Mouse (Mus musculus) heart, postnatal 0 days (tissue): ENCODE data around the gene Slfn5. TPM values are rescaled to one million over a fixed set of nuclear protein-coding genes. Genes with fewer than 3 reads are reported as not detected.
"Not testable (repeated sequence)": the region's sequence is repeated elsewhere in the genome, so short reads cannot be mapped to it uniquely, and the experiment has no call there.

ENCODE experiments used
- ATAC-seq: fragments of 200-750 bp; cut with Nextera tagmentation; 2 replicates; pipeline ENCODE4 v1.8.0; 2017; ENCODE audit warnings: low read depth, moderate number of reproducible peaks, moderate library complexity; ENCODE audit not compliant: insufficient read depth
- DNase-seq: peaks from one replicate; pipeline ENCODE4 v3.0.0-alpha.2; 2016; ENCODE audit warnings: low spot score
- H3K27ac ChIP-seq: fragments of 300-500 bp; sonication (generic); 2 replicates; pipeline ENCODE4 v1.5.1; 2014; ENCODE audit warnings: low read depth, mild to moderate bottlenecking
- H3K27me3 ChIP-seq: fragments of 300-500 bp; sonication (generic); 2 replicates; pipeline ENCODE4 v1.6.1; 2014; ENCODE audit warnings: low read length, mixed read lengths; ENCODE audit not compliant: control insufficient read depth, insufficient read depth
- H3K36me3 ChIP-seq: fragments of 300-500 bp; sonication (generic); replicated peaks from 2 replicates; pipeline ENCODE4 v1.6.1; 2014; ENCODE audit warnings: low read length, mixed read lengths; ENCODE audit not compliant: control insufficient read depth, insufficient read depth
- H3K4me1 ChIP-seq: fragments of 300-500 bp; sonication (generic); 2 replicates; pipeline ENCODE4 v1.6.1; 2014; ENCODE audit warnings: antibody characterized with exemption; ENCODE audit not compliant: control insufficient read depth, insufficient read depth
- H3K4me2 ChIP-seq: fragments of 300-500 bp; sonication (generic); 2 replicates; pipeline ENCODE4 v1.6.1; 2014; ENCODE audit warnings: low read depth, mild to moderate bottlenecking, low read length, moderate library complexity
- H3K4me3 ChIP-seq: fragments of 300-500 bp; sonication (generic); 2 replicates; pipeline ENCODE4 v1.5.1; 2014; ENCODE audit warnings: low read depth, low read length
- H3K9ac ChIP-seq: fragments of 300-500 bp; sonication (generic); replicated peaks from 2 replicates; pipeline ENCODE4 v1.6.1; 2014; ENCODE audit warnings: low read depth, low read length, mixed read lengths
- H3K9me3 ChIP-seq: fragments of 300-500 bp; sonication (generic); replicated peaks from 2 replicates; pipeline ENCODE4 v1.6.1; 2016; ENCODE audit warnings: low read length; ENCODE audit not compliant: control insufficient read depth
- CTCF ChIP-seq: IDR thresholded peaks from 2 replicates; pipeline ENCODE4 v1.5.1; 2016; ENCODE audit warnings: antibody characterized with exemption, control low read depth, low read depth
- EP300 ChIP-seq: IDR thresholded peaks from 2 replicates; pipeline ENCODE4 v1.6.1; 2016; ENCODE audit warnings: antibody characterized with exemption, low read depth
- WGBS: fragments of 180-500 bp; shearing (Covaris S2); extraction: QIAGEN DNeasy Blood & Tissue Kit; methylation state at CpG from one replicate; pipeline ENCODE4 v1.1.7; 2014; 5-methylcytosine and 5-hydroxymethylcytosine counted together
- polyA plus RNA-seq: library from polyadenylated mRNA; unstranded; fragments of >200 nt; fragmentation: Nextera tagmentation; extraction: Ambion mirVana; gene quantifications from 2 replicates; pipeline ENCODE4 v1.2.1, GENCODE M21; 2015
- total RNA-seq: library from RNA; depleted of rRNA; stranded (reverse); fragments of >200 nt; gene quantifications from 2 replicates; pipeline ENCODE4 v1.2.3, GENCODE M21; 2014; ENCODE audit warnings: low replicate concordance

Slfn5 gene
- total and polyA plus RNA-seq, 2 experiments from 2014 or later = 18.7 to 29.0 TPM

DNA sequence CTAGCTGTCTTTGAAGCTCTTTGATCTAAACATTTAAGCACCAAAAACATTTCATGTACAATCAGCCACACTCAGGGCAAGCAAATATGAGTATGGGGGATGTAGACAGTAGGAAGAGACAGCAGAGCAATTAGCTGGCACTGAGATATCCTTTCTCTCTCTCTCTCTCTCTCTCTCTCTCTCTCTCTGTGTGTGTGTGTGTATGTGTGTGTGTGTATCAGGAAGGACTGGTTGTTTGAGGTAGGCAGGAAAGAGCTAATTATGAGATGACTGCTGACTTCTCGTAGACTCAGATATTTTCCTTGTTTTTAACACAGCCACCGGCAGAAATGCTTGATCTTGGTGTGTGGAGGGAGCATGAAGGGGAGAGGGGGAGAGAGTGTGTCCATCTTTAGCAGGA lies 10.6 kb downstream of the Slfn5 start:
- 57% methylated on average over 2 of the region's 2 CpGs for WGBS
- Histone ChIP-seq H3K27me3 (no peaks in the 10 kb centered on the region), H3K4me3 (no peak overlapping the region), H3K4me2 (no peak overlapping the region), H3K9me3 (no peaks in the 10 kb centered on the region), H3K9ac (no peak overlapping the region), H3K27ac (no peak overlapping the region), H3K36me3 (peaks cover 33% of the 10 kb centered on the region), H3K4me1 (no peaks in the 10 kb centered on the region)
- TF ChIP-seq EP300 (no peak), CTCF (no peak)
- no peak for DNase-seq
- no peak for ATAC-seq

GRCm38 (mm10) chr11:82962215-82962614 lies 11.1 kb downstream of the Slfn5 start:
- H3K4me1 ChIP-seq = no peaks in the 10 kb centered on the region
- TF ChIP-seq CTCF (no peak), EP300 (no peak)
- no peak overlapping the region for H3K27ac ChIP-seq
- DNase-seq (no peak), ATAC-seq (no peak)
- H3K4me3 ChIP-seq = no peak overlapping the region
- 76% methylated on average over 8 of the region's 8 CpGs for WGBS
- H3K27me3 ChIP-seq = no peaks in the 10 kb centered on the region
- H3K4me2 ChIP-seq = no peak overlapping the region
- peaks cover 33% of the 10 kb centered on the region for H3K36me3 ChIP-seq
- H3K9me3 ChIP-seq = no peaks in the 10 kb centered on the region
- H3K9ac ChIP-seq = no peak overlapping the region

DNA sequence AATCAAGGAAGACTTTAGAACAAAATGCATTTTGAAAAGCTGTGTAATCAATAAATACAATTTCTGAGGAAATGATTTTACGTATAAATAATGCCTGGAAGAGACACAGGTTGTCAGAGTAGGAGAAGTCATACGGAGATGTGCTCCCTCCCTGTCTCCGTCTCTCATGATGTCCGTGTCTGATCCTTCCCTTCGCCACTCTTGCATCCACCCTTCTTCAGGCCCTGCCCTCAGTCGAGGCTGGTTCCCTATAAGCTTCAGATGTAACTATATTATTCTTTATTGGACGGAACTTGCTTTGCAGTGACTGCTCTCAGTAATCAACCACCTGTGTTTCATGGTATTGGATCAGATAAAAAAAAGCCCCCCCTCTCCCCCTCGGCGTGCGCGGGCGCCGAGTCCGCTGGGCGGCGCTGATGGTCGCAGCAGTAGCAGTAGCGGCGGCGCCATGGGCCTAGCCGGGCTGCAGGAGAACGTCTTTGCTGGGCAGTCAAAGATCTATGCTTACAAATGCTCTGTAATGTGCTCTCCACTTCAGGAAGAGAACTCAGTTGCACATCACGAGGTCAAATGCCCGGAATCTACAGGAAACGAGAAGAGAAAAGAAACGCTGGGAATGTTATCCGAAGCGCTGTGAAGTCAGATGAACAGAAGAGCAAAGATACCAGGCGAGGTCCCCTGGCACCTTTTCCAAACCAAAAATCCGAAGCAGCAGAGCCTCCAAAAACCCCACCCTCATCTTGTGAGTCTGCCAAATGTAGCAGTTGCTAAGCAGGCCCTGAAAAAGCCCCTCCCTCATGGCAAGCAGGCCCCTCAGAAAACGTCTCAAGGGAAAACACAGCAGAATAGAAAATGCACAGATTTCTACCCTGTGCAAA lies 19.8 kb downstream of the Slfn5 start:
- peak; percentile 54 for TF ChIP-seq CTCF
- TF ChIP-seq EP300 = no peak
- H3K4me3 ChIP-seq = peak overlapping the region; percentile 21
- H3K4me1 ChIP-seq = 0 out of 2 replicates have a peak, but pooled peaks cover 13% of the 10 kb centered on the region
- H3K4me2 ChIP-seq = peak overlapping the region; percentile 46
- H3K9me3 ChIP-seq = no peaks in the 10 kb centered on the region
- peak overlapping the region; percentile 32; the same call in 1 of the 2 replicates for H3K27ac ChIP-seq
- no peaks in the 10 kb centered on the region for H3K36me3 ChIP-seq
- ATAC-seq = peak; percentile 75
- 12% methylated on average over 31 of the region's 31 CpGs for WGBS
- peak; percentile 55 for DNase-seq
- no peaks in the 10 kb centered on the region for H3K27me3 ChIP-seq
- 0 out of 2 replicates have a peak overlapping the region, but pooled peaks have one; percentile 32 for H3K9ac ChIP-seq

GRCm38 (mm10) chr11:82971590-82971974 lies 20.4 kb downstream of the Slfn5 start:
- Histone ChIP-seq H3K9me3 (no peaks in the 10 kb centered on the region), H3K4me1 (0 out of 2 replicates have a peak, but pooled peaks cover 13% of the 10 kb centered on the region), H3K36me3 (no peaks in the 10 kb centered on the region), H3K27ac (peak overlapping the region; percentile 32; the same call in 1 of the 2 replicates), H3K9ac (0 out of 2 replicates have a peak overlapping the region, but pooled peaks have one; percentile 32), H3K4me2 (peak overlapping the region; percentile 46), H3K4me3 (peak overlapping the region; percentile 21; the same call in 1 of the 2 replicates), H3K27me3 (no peaks in the 10 kb centered on the region)
- 78% methylated on average over 9 of the region's 11 CpGs for WGBS
- DNase-seq (no peak), ATAC-seq (no peak)
- TF ChIP-seq CTCF = no peak
- TF ChIP-seq EP300 = no peak

- TF ChIP-seq CTCF (no peak), EP300 (no peak)
- H3K9me3 ChIP-seq = no peaks in the 10 kb centered on the region
- ATAC-seq = no peak
- peak overlapping the region; percentile 30; the same call in 1 of the 2 replicates for H3K27ac ChIP-seq
- H3K27me3 ChIP-seq = no peaks in the 10 kb centered on the region
- H3K36me3 ChIP-seq = no peaks in the 10 kb centered on the region
- WGBS = 35% methylated on average over 5 of the region's 5 CpGs
- no peak overlapping the region for H3K4me3 ChIP-seq
- H3K4me2 ChIP-seq = no peak overlapping the region
- DNase-seq = peak; percentile 15
- H3K9ac ChIP-seq = no peak overlapping the region
- H3K4me1 ChIP-seq = 0 out of 2 replicates have a peak, but pooled peaks cover 13% of the 10 kb centered on the region
These were observed 22.8 kb downstream of the Slfn5 start for GRCm38 (mm10) chr11:82973916-82974315.

DNA sequence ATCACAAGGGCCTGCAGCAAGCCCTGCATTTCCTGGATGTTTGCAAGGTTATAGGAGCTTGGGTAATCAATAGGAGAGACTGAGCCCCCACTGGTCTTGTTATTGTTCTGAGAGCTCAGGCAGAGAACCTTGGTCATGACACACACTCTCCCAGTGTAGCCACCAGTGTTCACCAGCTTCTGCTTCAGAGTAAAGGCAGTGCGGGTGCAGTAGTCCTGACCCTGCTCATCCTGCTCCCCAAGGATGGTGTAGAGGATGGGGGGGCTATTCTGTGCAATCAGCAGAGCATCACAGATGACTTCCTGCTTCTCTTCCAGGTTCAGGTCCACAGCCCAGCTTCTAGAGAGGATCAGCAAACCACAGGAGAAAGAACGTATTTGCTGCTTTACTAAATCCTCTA lies 31.3 kb downstream of the Slfn5 start:
- not testable (repeated sequence) for DNase-seq, H3K9ac ChIP-seq, H3K27ac ChIP-seq, H3K9me3 ChIP-seq, H3K4me3 ChIP-seq, H3K27me3 ChIP-seq, ATAC-seq, H3K4me1 ChIP-seq, H3K4me2 ChIP-seq
- WGBS = 89% methylated on average over 2 of the region's 2 CpGs
- peaks cover 25% of the 10 kb centered on the region for H3K36me3 ChIP-seq
